7 mouse cellular contexts compared by ENCODE assay signal in the genomic region with DNA sequence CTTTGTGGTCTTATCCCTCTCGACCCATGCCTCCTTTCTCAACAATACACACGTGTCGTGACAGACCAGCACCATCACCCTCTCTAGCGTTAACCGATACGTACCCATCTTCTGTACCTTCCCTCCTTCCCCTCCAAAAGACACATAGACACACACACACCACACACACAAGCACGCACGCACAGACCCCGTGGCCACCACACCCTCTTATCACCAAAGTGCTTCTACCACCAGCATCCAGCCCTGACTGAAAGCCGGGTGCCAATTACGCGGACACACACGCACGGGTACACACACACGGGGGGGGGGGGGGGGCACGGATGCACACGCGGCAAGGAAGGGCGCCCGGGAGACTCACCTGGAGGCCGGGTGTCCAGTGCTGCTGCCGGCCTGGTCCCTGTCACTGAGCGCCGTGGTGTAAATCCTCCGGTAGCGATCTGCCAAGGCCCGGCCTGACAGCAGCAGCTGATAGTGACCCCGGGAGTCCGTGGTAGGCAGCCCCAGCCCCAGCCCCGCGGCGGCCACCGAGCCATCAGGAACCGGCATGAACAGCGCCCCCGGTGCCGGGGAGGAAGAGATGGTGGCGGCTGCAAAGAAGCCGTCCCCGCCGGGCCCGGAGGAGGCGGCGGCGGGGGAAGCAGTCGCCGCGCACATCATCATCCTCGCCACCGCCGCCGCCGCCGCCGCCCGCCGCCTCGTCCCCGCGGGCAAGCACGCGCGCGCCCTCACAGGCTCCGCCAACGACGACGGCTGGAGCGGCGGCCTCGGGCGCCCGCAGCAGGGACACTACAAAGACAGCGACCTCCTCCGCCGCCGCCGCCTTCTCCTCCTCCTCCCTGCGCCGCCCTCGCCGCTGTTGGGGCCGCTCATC. TPM values are rescaled to one million over a fixed set of nuclear protein-coding genes. Genes with fewer than 3 reads are reported as not detected.
A peak's percentile ranks its signal among the peaks of the same experiment; 100 is the strongest.
DNase-seq lines count a peak whose midpoint lies in the region; ATAC-seq and TF ChIP-seq lines count a peak whose summit lies in the region.

No protein-coding gene starts in this region.

- H3K9me3 ChIP-seq in heart, postnatal 0 days (replicated peaks; ENCODE audit: control insufficient read depth, low read length): no peaks in the 10 kb centered on the region
- H3K9me3 ChIP-seq in lung, postnatal 0 days (ENCODE audit: low read length): no peaks in the 10 kb centered on the region

- peak; percentile 37 for DNase-seq in ES-CJ7 (ENCODE audit: low read depth, low spot score)
- DNase-seq in adrenal gland, postnatal 36 days: peak; percentile 39 to 65
- DNase-seq in heart, postnatal 0 days (ENCODE audit: low spot score): peak; percentile 39
- peak; percentile 32 to 46 for DNase-seq in layer of hippocampus, postnatal 14 days (ENCODE audit: low spot score in 2 of 2)
- peak; percentile 68 for DNase-seq in lung, postnatal 0 days (ENCODE audit: low spot score)
- peak; percentile 41 to 62 for DNase-seq in right cerebral cortex, adult 2 months (ENCODE audit: low spot score in 2 of 2)

- 0 out of 2 replicates have a peak, but pooled peaks have one; percentile 28 for ATAC-seq in erythroid progenitor cell, adult 5-6 weeks (replicated peaks; ENCODE audit: low FRiP score, poor library complexity, severe bottlenecking)
- ATAC-seq in heart, postnatal 0 days (ENCODE audit: insufficient read depth, low read depth): peak; percentile 62
- ATAC-seq in lung, postnatal 0 days: peak; percentile 52

- TF ChIP-seq CTCF in heart, postnatal 0 days (IDR thresholded peaks at IDR 0.05; ENCODE audit: low read depth): peak; percentile 22
- peak; percentile 54 for TF ChIP-seq CTCF in lung, postnatal 0 days (IDR thresholded peaks at IDR 0.05)

- H3K36me3 ChIP-seq in heart, postnatal 0 days (replicated peaks; ENCODE audit: control insufficient read depth, insufficient read depth, low read length): no peaks in the 10 kb centered on the region
- no peaks in the 10 kb centered on the region for H3K36me3 ChIP-seq in lung, postnatal 0 days (ENCODE audit: insufficient read depth, low read length)

- peak overlapping the region; percentile 84 for H3K9ac ChIP-seq in heart, postnatal 0 days (replicated peaks; ENCODE audit: low read depth, low read length)
- H3K9ac ChIP-seq in lung, postnatal 0 days (replicated peaks; ENCODE audit: low read depth): peak overlapping the region; percentile 48

- peak overlapping the region; percentile 87 for H3K27ac ChIP-seq in heart, postnatal 0 days (ENCODE audit: low read depth)
- peak overlapping the region; percentile 81 for H3K27ac ChIP-seq in lung, postnatal 0 days (ENCODE audit: low read length)

- no peaks in the 10 kb centered on the region for H3K27me3 ChIP-seq in heart, postnatal 0 days (ENCODE audit: control insufficient read depth, insufficient read depth, low read length)
- no peaks in the 10 kb centered on the region for H3K27me3 ChIP-seq in lung, postnatal 0 days (replicated peaks; ENCODE audit: insufficient read depth, low read length)

- no peak for TF ChIP-seq EP300 in heart, postnatal 0 days (IDR thresholded peaks at IDR 0.05; ENCODE audit: low read depth)
- TF ChIP-seq EP300 in lung, postnatal 0 days (IDR thresholded peaks at IDR 0.05): no peak

- peak overlapping the region; percentile 98 for H3K4me2 ChIP-seq in heart, postnatal 0 days (ENCODE audit: low read depth, low read length)
- H3K4me2 ChIP-seq in lung, postnatal 0 days (replicated peaks; ENCODE audit: low read depth, low read length): peak overlapping the region; percentile 86

- H3K4me3 ChIP-seq in heart, postnatal 0 days (ENCODE audit: low read depth, low read length): peak overlapping the region; percentile 93
- peak overlapping the region; percentile 84 for H3K4me3 ChIP-seq in lung, postnatal 0 days (ENCODE audit: low read depth, low read length)

- peaks cover 19% of the 10 kb centered on the region for H3K4me1 ChIP-seq in heart, postnatal 0 days (ENCODE audit: control insufficient read depth, insufficient read depth)
- 0 out of 2 replicates have a peak, but pooled peaks cover 9% of the 10 kb centered on the region for H3K4me1 ChIP-seq in lung, postnatal 0 days (ENCODE audit: insufficient read depth, low read depth, low read length)

- WGBS in heart, postnatal 0 days: 1% methylated on average over 54 of the region's 83 CpGs
- WGBS in lung, postnatal 0 days: under 1% methylated on average over 46 of the region's 83 CpGs

RNA-seq across cellular contexts. Expression of gene Mycbp2, which starts 0.5 kb away (rescaled TPM):
- 10 to 100 TPM; 58.2 to 63.8 TPM for total RNA-seq in adrenal gland, postnatal 36 days (2021)
- 17.3 and 26.0 TPM in 2 replicates for total RNA-seq in erythroid progenitor cell, adult 5-6 weeks (2015; ENCODE audit: low replicate concordance)
- 14.5 and 14.9 TPM in 2 replicates for total RNA-seq in erythroid progenitor cell, adult 5-6 weeks (2017; ENCODE audit: low replicate concordance)
- total RNA-seq in heart, postnatal 0 days (2014; rRNA removed; ENCODE audit: low replicate concordance): 15.0 and 20.2 TPM in 2 replicates
- polyA plus RNA-seq in heart, postnatal 0 days (2015; fragmentation: Nextera tagmentation; extraction: Ambion mirVana): 8.4 and 8.7 TPM in 2 replicates
- 100 to 1,000 TPM; 148 to 157 TPM for total RNA-seq in layer of hippocampus, postnatal 14 days (2021)
- polyA plus RNA-seq in lung, postnatal 0 days (2015; fragmentation: Nextera tagmentation; extraction: Ambion mirVana): 18.3 and 19.1 TPM in 2 replicates

Comparison
In these comparisons a context has a peak if more than half of its experiments do, and no peak if none do; other contexts are left out.
1. Peak in every context shown above with its lines: DNase-seq, ATAC-seq, H3K4me3 ChIP-seq and H3K27ac ChIP-seq.